Mouse (Mus musculus): Measurements from ENCODE around the gene Acsl5. TPM values are rescaled to one million over a fixed set of nuclear protein-coding genes. Genes with fewer than 3 reads are reported as not detected.

The Acsl5 gene
- polyA plus RNA-seq, 1 experiment = 29.3 TPM

DNA sequence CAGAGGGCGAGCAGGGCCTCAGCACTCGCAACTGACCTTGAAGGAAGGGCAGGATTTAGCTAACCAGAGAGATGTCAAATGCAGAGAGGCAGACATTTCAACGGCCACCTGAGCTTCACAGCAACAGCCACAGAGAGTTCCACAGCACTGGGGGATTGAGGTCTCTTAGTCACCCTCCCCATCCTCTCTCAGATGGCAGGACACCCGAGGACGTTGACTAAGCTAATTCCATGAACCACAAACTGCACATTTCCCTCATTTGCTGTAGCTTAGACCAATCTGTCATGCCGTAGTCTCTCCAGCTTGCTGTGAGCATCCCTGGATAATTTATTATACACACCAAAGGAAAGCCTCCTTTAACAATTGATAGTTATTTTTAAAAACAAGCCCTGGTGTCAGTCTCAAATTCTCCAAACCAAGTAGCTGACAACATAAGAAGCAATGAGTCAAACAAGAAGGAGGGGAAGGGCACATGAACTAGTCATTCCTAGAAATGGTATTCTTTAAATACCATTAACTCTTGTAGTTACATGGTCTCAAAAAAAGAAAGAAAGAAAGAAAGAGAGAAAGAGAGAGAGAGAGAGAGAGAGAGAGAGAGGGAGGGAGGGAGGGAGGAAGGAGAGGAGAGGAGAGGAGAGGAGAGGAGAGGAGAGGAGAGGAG lies 11.8 kb upstream of the Acsl5 start:
- Histone ChIP-seq H3K36me3 (ENCODE audit: control insufficient read depth, insufficient read depth, low read length) (no peaks in the 10 kb centered on the region), H3K4me1 (ENCODE audit: control insufficient read depth, insufficient read depth, low read length) (0 out of 2 replicates have a peak, but pooled peaks cover 6% of the 10 kb centered on the region), H3K27ac (ENCODE audit: insufficient read depth, low read depth, low read length) (no peak overlapping the region), H3K27me3 (replicated peaks; ENCODE audit: control insufficient read depth, insufficient read depth, low read length) (no peaks in the 10 kb centered on the region), H3K4me3 (ENCODE audit: insufficient read depth, low read depth, low read length) (no peak overlapping the region)
- no peak for DNase-seq
- no peak for TF ChIP-seq POLR2A (IDR thresholded peaks at IDR 0.05; ENCODE audit: low read depth, low read length)
- TF ChIP-seq CTCF (conservative IDR thresholded peaks at IDR 0.05; ENCODE audit: insufficient read depth, insufficient read length, low read depth, low read length) = no peak
- WGBS = 71% methylated on average over 6 of the region's 6 CpGs

DNA sequence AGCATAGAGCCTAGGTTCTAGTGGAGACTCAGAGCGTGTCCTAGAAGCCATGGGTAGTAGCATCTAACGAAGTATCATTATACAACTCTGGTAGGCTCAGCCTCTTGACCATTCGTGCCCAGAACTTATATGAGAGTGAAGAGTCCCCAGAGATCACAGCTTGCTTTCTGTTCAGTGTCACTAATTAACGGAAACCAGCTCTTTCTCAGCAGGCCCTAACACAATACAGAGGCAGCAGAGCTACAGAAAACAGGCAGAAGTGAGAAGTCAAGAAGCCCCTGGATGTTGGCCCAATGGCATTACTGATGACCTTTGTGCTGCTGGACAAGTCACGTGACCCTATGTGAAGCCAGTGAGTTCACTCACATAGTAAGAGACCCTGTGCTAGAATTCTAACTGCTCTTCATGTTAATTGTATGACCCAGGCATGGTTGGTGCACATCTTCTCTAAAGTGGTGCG lies 10.5 kb upstream of the Acsl5 start, which contains the start of gene Gucy2g:
Gucy2g (minus strand) TSS at position 51 of the 460 bp plus-strand sequence.
- no peak for TF ChIP-seq POLR2A (IDR thresholded peaks at IDR 0.05; ENCODE audit: low read depth, low read length)
- no peak for TF ChIP-seq CTCF (conservative IDR thresholded peaks at IDR 0.05; ENCODE audit: insufficient read depth, insufficient read length, low read depth, low read length)
- Histone ChIP-seq H3K4me3 (ENCODE audit: insufficient read depth, low read depth, low read length) (no peak within 1 kb of the TSS), H3K27me3 (replicated peaks; ENCODE audit: control insufficient read depth, insufficient read depth, low read length) (no peaks in the 10 kb centered on the region), H3K27ac (ENCODE audit: insufficient read depth, low read depth, low read length) (no peak within 1 kb of the TSS), H3K4me1 (ENCODE audit: control insufficient read depth, insufficient read depth, low read length) (peaks cover 4% of the 10 kb centered on the region; the same call in 1 of the 2 replicates), H3K36me3 (ENCODE audit: control insufficient read depth, insufficient read depth, low read length) (no peaks in the 10 kb centered on the region)
- WGBS = 88% methylated on average over 6 of the region's 6 CpGs
- no peak for DNase-seq

DNA sequence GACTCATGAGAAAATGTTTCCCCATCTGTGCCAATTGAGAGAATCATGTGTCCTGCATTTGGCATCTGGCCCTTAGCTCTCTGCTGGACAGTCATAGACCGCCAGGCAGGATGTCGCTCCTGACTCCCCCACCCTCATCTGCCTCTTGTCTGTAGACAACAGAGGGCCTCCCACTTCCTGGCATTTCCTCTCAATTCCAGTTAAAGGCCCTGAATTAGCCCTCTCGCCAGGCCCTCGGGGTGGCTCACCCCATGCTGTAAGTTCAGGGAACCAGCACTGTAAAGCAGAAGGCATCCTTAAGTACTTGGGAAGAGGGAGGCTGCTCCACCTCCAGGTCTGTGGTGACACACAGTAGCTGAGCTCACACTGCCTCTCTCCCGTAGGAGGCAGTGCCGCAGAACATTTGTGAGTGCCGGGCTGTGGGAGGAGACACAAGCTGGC lies 6.9 kb upstream of the Acsl5 start:
- peak; percentile 86 for DNase-seq

DNA sequence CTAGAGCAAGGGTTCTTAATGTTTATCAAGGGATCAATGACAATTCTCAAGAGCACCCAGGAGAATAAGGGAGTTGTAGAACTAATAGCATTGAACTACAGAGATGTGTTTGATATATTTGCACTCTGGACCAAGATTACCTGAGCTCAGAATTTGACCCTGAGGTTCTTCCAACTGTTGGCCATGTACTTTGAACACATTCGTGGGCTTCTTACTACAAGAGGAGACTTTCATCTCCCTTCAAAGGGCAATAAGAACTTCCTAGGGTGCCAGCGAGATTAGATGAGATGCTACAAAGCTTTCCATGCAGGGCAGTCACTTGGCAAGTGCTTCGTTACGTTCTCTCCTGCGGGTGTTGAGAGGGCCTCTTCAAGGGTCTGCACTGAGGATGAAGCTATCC lies 4.2 kb upstream of the Acsl5 start:
- peaks cover 3% of the 10 kb centered on the region; the same call in 1 of the 2 replicates for H3K4me1 ChIP-seq (ENCODE audit: control insufficient read depth, insufficient read depth, low read length)
- no peak overlapping the region for H3K4me3 ChIP-seq (ENCODE audit: insufficient read depth, low read depth, low read length)
- no peak overlapping the region for H3K27ac ChIP-seq (ENCODE audit: insufficient read depth, low read depth, low read length)
- 76% methylated on average over 5 of the region's 5 CpGs for WGBS
- no peaks in the 10 kb centered on the region for H3K36me3 ChIP-seq (ENCODE audit: control insufficient read depth, insufficient read depth, low read length)
- no peak for TF ChIP-seq POLR2A (IDR thresholded peaks at IDR 0.05; ENCODE audit: low read depth, low read length)
- no peaks in the 10 kb centered on the region for H3K27me3 ChIP-seq (replicated peaks; ENCODE audit: control insufficient read depth, insufficient read depth, low read length)
- no peak for DNase-seq

More for the DNA sequence above, 6.9 kb upstream of the Acsl5 start:
- no peak overlapping the region for H3K4me3 ChIP-seq (ENCODE audit: insufficient read depth, low read depth, low read length)
- 14% methylated on average over 7 of the region's 7 CpGs for WGBS
- H3K27me3 ChIP-seq (replicated peaks; ENCODE audit: control insufficient read depth, insufficient read depth, low read length) = no peaks in the 10 kb centered on the region
- no peaks in the 10 kb centered on the region for H3K36me3 ChIP-seq (ENCODE audit: control insufficient read depth, insufficient read depth, low read length)
- H3K4me1 ChIP-seq (ENCODE audit: control insufficient read depth, insufficient read depth, low read length) = peaks cover 3% of the 10 kb centered on the region; the same call in 1 of the 2 replicates
- TF ChIP-seq POLR2A (IDR thresholded peaks at IDR 0.05; ENCODE audit: low read depth, low read length) (no peak), CTCF (conservative IDR thresholded peaks at IDR 0.05; ENCODE audit: insufficient read depth, insufficient read length, low read depth, low read length) (peak; percentile 74)
- peak overlapping the region; percentile 52 for H3K27ac ChIP-seq (ENCODE audit: insufficient read depth, low read depth, low read length)

DNA sequence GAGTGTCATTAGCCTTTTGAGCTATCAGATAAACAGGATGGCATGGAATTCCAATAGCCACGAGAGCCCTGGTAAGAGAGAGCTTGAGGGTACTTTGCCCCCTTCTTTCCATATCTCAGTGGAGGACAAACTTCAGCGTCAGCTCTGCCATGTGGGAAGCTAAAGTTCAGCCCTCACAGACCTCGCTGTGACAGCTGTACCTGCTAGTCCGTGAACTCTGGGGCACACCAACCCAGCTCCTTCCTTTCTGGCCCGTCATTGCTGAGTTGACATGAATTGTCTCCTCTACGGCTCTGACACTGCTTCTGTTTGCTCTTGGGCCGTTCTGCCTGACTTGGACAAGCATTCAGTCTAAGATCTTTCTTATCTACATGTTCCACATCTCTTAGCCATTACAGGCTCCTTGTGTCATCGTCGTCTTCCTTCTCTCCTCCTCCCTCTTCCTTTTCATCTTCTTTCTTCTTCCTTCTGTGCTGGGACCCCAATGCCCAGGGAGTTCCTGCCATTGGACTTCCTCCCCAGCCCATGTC lies 3.7 kb upstream of the Acsl5 start:
- 56% methylated on average over 9 of the region's 9 CpGs for WGBS
- H3K27me3 ChIP-seq (replicated peaks; ENCODE audit: control insufficient read depth, insufficient read depth, low read length) = no peaks in the 10 kb centered on the region

DNA sequence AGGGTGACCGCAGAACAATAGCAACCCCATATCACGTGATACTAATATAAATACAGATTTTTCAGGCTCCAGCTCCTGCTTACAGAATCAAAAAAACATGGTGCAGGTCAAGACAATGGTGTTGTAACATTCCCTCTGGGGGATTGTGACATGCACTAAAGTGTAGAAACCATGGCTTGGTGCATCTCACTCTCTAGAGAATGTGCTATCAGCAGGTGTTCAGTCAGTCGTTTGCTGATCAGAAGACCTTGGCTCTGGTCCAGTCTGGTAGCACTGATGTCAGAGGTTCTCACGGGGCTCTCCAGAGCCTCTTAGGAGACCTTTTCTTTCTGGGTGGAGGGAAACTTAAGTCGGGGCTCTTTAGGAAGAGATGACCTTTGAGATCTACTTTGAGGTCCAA lies 1.3 kb upstream of the Acsl5 start:
- TF ChIP-seq POLR2A (IDR thresholded peaks at IDR 0.05; ENCODE audit: low read depth, low read length) = no peak
- TF ChIP-seq CTCF (conservative IDR thresholded peaks at IDR 0.05; ENCODE audit: insufficient read depth, insufficient read length, low read depth, low read length) = no peak
- Histone ChIP-seq H3K4me1 (ENCODE audit: control insufficient read depth, insufficient read depth, low read length) (peaks cover 6% of the 10 kb centered on the region; the same call in 1 of the 2 replicates), H3K4me3 (ENCODE audit: insufficient read depth, low read depth, low read length) (no peak overlapping the region), H3K27me3 (replicated peaks; ENCODE audit: control insufficient read depth, insufficient read depth, low read length) (no peaks in the 10 kb centered on the region), H3K36me3 (ENCODE audit: control insufficient read depth, insufficient read depth, low read length) (no peaks in the 10 kb centered on the region), H3K27ac (ENCODE audit: insufficient read depth, low read depth, low read length) (no peak overlapping the region)
- WGBS = 75% methylated on average over 5 of the region's 5 CpGs
- no peak for DNase-seq

More for the DNA sequence above, 3.7 kb upstream of the Acsl5 start:
- DNase-seq = peak; percentile 25
- Histone ChIP-seq H3K4me3 (ENCODE audit: insufficient read depth, low read depth, low read length) (no peak overlapping the region), H3K4me1 (ENCODE audit: control insufficient read depth, insufficient read depth, low read length) (peaks cover 5% of the 10 kb centered on the region; the same call in 1 of the 2 replicates), H3K27ac (ENCODE audit: insufficient read depth, low read depth, low read length) (no peak overlapping the region), H3K36me3 (ENCODE audit: control insufficient read depth, insufficient read depth, low read length) (no peaks in the 10 kb centered on the region)
- TF ChIP-seq CTCF (conservative IDR thresholded peaks at IDR 0.05; ENCODE audit: insufficient read depth, insufficient read length, low read depth, low read length) (no peak), POLR2A (IDR thresholded peaks at IDR 0.05; ENCODE audit: low read depth, low read length) (no peak)

- H3K27ac ChIP-seq (ENCODE audit: insufficient read depth, low read depth, low read length) = peak overlapping the region; percentile 92
- WGBS = under 1% methylated on average over 9 of the region's 9 CpGs
- peak overlapping the region; percentile 64 for H3K4me3 ChIP-seq (ENCODE audit: insufficient read depth, low read depth, low read length)
- TF ChIP-seq POLR2A (IDR thresholded peaks at IDR 0.05; ENCODE audit: low read depth, low read length) (no peak), CTCF (conservative IDR thresholded peaks at IDR 0.05; ENCODE audit: insufficient read depth, insufficient read length, low read depth, low read length) (no peak)
- no peaks in the 10 kb centered on the region for H3K36me3 ChIP-seq (ENCODE audit: control insufficient read depth, insufficient read depth, low read length)
- H3K4me1 ChIP-seq (ENCODE audit: control insufficient read depth, insufficient read depth, low read length) = peaks cover 9% of the 10 kb centered on the region
- H3K27me3 ChIP-seq (replicated peaks; ENCODE audit: control insufficient read depth, insufficient read depth, low read length) = no peaks in the 10 kb centered on the region
- no peak for DNase-seq
Measured at GRCm38 (mm10) chr19:55253239-55253569, 1.5 kb downstream of the Acsl5 start.

Data from kidney, adult 2 months (tissue).